Mouse (Mus musculus) embryo, embryonic 11 days (tissue): ENCODE measurements at regions not wholly inside any gene's neighbourhood (a gene's known extent, or its start where the extent isn't known, plus 50 kb on each side); places are given as distances from the start of the nearest gene placed in this dataset.

Experiments used
- DNase-seq: peaks from one replicate; pipeline ENCODE4 v3.0.0-alpha.2; 2015

DNA sequence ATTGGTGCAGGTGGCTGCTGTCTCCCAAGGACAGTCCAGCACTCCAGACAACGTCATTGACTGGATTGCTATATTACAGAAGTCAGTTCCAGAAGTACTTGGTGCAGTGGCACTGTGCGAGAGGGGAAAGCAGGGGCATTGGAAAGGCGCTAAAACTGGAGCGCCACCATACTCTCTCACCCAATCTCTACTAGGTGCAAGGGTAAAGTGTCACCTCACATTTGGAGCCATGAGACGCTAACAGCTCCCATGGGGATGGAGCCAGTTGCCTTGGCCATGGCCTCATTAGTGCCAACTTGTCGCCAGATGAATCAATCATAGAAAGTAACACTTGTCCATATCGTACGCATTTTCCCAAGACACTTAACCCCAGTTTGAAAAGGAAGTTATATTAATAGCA, 1617.2 kb upstream of the Gulo start:
- no peak for DNase-seq

- DNase-seq: no peak
These were observed 1615.0 kb upstream of the Gulo start for GRCm38 (mm10) chr14:67623841-67624480.

DNA sequence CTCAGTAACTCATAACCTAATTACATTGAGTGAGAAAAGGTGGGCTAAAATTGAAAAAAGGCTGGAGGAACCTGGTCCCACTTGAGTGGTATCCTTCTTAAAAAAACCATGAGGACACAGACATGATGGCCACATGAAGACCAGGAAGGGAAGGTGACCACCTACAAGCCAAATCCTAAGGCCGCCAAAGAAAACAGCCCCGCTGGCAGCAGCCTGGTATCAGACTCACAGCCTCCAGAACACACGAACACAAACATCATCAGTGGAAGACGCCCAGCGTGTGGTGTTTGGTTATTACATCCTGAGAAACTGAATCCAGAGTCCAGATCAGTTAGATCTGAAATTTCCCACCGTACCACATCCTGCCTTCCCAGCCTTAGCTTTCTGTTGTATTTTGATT, 1613.9 kb upstream of the Gulo start:
- no peak for DNase-seq

- no peak for DNase-seq
These were observed 1612.5 kb upstream of the Gulo start for GRCm38 (mm10) chr14:67621486-67621885.

DNA sequence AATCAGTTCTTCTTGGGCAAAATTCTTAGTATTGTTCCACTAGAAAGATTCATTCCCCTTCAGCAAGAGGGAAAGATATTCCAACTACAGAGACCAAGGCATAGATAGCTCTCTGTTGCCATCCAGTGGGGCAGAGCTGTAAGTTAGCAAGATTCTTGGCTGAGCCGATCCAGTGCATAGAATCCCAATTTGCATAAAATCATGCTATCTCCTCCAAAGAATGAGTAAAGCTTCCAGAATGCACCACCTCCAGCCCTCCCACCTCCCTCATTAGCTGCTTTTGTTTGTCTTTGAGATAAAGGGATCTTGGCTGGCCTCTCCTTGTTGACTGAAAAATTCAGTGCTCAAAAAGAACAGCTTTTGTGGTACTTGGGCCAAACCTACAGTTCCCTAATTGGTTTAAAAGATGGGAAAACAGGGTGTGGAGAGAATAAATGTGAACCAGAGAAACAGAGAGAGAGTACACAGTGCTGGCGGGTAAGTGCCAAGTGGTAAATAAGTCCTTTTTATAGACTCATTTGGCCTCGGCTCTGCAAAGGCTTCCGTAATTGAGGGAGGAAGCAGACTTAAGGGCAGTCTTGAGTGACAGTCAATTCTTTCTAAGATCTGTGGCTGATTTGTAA, 1612.0 kb upstream of the Gulo start:
- DNase-seq: peak; percentile 79

DNA sequence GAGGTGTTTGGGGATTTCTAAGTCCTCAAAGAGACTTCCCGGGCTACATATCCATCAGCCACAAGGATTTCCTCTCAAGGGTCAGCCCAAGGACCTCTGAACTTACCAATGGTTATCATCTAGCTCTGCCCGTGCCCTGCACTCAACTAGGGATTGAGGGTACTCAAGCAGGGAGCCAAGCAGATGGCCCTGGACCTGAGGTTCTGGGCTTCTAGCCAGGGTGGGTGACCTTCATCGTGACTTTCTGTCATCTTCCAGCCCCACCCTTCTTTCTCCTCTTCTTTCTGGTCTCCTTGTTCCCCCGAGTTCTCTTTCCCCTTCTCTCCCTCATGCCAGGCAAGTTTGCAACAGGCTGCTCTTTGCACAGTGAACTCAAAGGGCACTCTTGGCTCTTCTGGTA, 1610.6 kb upstream of the Gulo start:
- no peak for DNase-seq

DNA sequence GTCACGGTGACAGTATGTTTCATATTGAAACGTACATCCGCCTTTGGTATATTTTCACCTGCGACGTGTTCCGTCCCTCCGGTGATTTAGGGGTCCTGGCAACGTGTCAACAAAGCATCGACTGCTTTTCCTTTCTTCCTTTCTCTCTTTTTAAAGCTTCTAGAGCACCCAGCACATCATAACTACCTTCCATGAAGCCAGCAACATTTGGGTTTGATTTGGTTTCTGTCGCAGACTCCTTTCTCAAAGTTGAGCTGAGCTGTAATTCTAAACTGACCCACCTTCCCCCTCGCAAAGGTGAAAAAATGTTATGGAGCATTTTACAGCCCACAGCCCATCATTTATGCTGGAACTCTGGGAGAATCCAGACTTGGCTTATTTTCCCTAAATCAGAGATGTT, 1605.4 kb upstream of the Gulo start:
- DNase-seq: no peak

GRCm38 (mm10) chr14:67613691-67614090, 1604.7 kb upstream of the Gulo start:
- DNase-seq: no peak

DNA sequence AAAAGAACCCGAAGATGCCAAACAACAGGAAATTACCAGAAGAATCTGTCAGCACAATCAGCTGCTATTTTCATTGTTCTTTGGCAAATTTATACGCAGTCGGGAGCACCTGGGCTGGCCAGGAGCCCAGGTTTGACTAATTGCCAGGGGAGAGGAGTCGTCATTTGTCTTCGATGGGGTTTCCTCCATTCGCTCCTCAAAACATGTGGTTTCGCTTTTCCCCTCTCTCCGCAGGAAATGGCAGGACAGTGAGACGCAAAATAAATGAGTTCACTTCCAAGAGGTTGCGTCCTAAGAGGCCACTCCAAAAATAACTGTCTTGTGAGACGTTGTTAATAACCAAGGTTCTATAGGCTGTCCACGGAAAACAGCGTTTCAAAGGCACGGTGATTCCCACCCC, 1604.2 kb upstream of the Gulo start:
- no peak for DNase-seq

GRCm38 (mm10) chr14:67612471-67612870, 1603.5 kb upstream of the Gulo start:
- DNase-seq: no peak

DNA sequence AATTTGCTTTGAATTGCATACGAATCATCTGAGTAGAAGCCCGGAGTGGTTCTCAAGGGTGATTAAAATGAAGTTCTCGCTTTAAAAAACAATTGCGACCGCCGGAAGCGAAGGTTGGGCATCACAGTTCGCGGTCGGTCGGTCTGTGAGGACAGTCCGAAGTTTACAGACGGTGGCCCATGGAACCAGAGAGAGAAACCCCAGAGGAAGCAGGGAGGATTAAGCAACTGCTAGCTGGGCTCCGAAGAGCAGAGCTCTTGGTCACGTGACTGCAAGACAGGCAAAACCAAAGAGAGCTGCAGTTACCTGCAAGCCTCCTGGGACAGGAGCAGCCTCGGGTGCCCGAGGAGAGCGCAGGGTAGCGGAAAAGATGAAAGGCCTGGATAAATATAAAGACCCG, 1599.3 kb upstream of the Gulo start:
- peak; percentile 60 for DNase-seq

DNA sequence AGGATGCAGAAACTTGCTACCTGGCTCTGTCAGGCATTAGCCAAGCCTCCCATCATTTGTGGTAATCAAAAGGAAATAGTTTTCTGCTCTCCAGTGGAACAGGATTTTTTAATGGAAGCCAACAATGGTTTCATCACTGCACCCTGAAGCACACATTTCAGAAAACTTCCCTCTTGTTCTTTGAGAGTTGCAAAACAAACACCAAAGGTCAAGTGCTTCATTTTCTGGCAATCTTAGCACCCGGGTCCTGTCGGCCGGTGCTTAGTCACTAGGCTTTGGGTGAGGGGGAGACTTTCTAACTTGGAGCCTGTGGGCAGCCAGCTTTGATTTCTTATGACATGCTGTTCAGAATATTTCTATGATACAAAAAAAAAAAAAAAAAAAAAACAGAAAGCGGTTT, 1594.0 kb upstream of the Gulo start:
- DNase-seq: no peak

DNA sequence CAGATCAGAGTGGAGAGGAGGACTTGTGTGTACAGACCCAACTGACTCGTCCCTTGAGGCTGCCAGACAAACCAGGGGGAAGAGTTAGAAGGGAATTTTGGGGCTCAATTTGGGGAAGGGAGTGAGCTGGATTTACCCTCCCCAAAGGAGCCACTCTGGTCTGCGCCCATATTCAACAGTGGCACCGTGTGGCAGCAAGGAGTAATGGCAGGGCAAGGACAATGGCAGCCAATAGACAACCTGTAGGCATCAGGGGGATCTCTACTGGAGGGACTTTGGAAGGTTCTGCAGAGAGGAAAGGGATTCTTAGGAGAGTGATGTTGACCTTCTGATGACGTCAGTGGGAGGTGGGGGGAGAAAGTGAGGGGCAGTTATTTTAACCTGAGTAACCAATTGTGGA, 1590.7 kb upstream of the Gulo start:
- peak; percentile 59 for DNase-seq

GRCm38 (mm10) chr14:67588627-67589026, 1579.6 kb upstream of the Gulo start:
- peak; percentile 26 for DNase-seq

- DNase-seq: peak; percentile 28
These were observed 1575.5 kb upstream of the Gulo start for GRCm38 (mm10) chr14:67584456-67585048.

DNA sequence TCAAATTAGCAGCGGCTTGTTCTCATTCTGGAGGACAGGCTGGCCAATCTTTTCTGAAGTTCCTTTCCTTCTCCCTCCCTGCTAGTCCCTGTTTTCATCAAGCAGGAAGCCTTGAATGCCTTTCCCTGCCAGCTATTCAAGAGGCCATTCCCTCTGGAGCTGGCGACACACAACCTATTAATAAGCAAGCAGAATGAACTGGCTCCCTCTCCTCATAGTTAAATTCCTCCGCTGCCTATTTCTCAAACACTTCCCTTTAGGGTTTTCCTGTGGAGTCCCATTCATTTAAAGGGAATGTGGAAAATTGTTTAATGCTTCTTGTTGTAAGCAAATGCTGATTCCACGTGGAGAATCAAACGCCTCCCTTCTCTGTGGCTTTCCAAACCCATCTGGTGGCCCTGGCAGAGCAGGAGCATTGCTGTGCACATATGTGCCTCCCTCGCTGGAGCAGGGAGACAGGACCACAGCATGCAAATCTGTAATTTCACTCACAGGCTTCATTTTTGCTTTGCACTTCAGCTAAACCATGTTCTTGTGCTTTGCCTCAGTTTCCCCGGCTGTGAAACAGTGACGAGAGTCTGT, 1573.3 kb upstream of the Gulo start:
- DNase-seq: no peak

DNA sequence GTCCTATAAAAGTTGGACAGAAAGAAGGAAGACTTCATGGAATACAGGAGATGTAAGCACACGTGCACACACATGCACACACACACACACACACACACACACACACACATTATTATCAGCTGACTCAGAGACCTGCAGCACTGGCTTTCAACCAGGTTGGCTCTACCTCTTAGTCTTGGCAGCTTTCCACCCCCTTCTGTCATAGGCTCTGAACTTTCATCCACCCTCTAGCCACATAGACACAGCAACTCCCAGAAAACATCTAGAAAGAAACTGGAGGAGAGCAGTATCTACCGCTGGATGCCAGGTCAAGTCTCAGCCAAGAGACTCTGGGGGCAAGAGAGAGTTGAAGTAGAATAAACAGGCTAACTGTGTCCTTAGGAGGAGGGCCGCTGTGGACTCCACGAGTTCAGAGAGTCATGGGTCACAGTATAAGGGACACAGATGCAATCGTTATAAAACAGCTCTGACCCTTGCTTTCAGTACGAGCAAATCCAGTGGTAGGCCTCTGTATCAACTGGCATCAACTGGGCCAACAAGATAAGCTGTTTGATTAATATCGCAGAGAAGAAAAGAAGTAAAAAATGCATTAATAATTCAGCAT, 1565.4 kb upstream of the Gulo start:
- no peak for DNase-seq

- DNase-seq: peak; percentile 50
These were observed 1564.5 kb upstream of the Gulo start for GRCm38 (mm10) chr14:67573451-67573995.

- peak; percentile 57 for DNase-seq
These were observed 1560.8 kb upstream of the Gulo start for GRCm38 (mm10) chr14:67569744-67570322.

GRCm38 (mm10) chr14:67568896-67569743, 1560.1 kb upstream of the Gulo start:
- peak; percentile 78 for DNase-seq

DNA sequence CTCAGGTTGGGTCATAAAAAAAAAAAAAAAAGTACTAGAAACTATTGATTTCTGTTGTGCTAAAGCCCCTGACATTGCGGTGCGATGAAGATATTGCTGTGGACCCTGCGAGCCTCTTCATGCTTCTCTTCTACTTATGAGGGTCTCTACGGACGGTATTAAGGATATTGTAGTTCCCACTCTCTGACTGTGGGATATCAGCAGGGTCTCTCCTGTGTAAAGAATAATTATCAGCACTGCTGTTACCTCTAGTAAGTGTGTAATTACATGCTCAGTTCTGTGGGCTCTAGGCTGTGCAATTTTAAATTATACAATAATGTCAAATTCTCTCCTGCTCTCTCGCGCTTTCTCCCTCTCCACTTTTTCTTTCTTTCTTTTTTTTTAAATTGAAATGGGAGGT, 1545.9 kb upstream of the Gulo start:
- no peak for DNase-seq
